Mouse (Mus musculus) C2C12 (cell line): ENCODE measurements at regions not wholly inside any gene's neighbourhood (a gene's known extent, or its start where the extent isn't known, plus 50 kb on each side); places are given as distances from the start of the nearest gene placed in this dataset.
"Not testable (repeated sequence)": the region's sequence is repeated elsewhere in the genome, so short reads cannot be mapped to it uniquely, and the experiment has no call there.

Experiments used
- H3K27me3 ChIP-seq: one replicate; pipeline ENCODE4 v1.6.1; 2011; ENCODE audit not compliant: control insufficient read depth, insufficient read depth, insufficient read length
- H3K36me3 ChIP-seq: one replicate; pipeline ENCODE4 v1.6.1; 2011; ENCODE audit not compliant: control insufficient read depth, insufficient read depth
- H3K4me3 ChIP-seq: one replicate; pipeline ENCODE4 v1.5.1; 2011; ENCODE audit warnings: mild to moderate bottlenecking, control low read depth; ENCODE audit not compliant: poor library complexity, insufficient read depth, severe bottlenecking
- H3K79me2 ChIP-seq: one replicate; pipeline ENCODE4 v1.6.1; 2011; ENCODE audit not compliant: control insufficient read depth, insufficient read depth
- H3K79me3 ChIP-seq: one replicate; pipeline ENCODE4 v1.6.1; 2011; ENCODE audit warnings: low read depth, control low read depth
- H3ac ChIP-seq: one replicate; pipeline ENCODE3; 2011; ENCODE audit warnings: low read depth; ENCODE audit not compliant: control insufficient read depth, insufficient read length
- CEBPB ChIP-seq: IDR thresholded peaks from one replicate; pipeline ENCODE4 v1.6.1; 2011; ENCODE audit warnings: low read depth, mild to moderate bottlenecking, control low read depth, moderate library complexity
- CTCF ChIP-seq: IDR thresholded peaks from one replicate; pipeline ENCODE4 v1.5.1; 2011; ENCODE audit not compliant: control insufficient read depth, insufficient read depth, insufficient read length
- FOSL1 ChIP-seq: IDR thresholded peaks from one replicate; pipeline ENCODE4 v1.8.0; 2011; ENCODE audit warnings: mild to moderate bottlenecking, low read length; ENCODE audit not compliant: poor library complexity, insufficient read depth, severe bottlenecking
- MAX ChIP-seq: IDR thresholded peaks from one replicate; pipeline ENCODE4 v1.6.1; 2011; ENCODE audit warnings: mild to moderate bottlenecking, control low read depth
- MYOD1 ChIP-seq: IDR thresholded peaks from one replicate; pipeline ENCODE4 v1.6.1; 2011; ENCODE audit warnings: low read depth; ENCODE audit not compliant: control insufficient read depth, insufficient read length
- MYOG ChIP-seq: IDR thresholded peaks from one replicate; pipeline ENCODE4 v1.6.1; 2011; ENCODE audit not compliant: control insufficient read depth, insufficient read length; ENCODE audit errors: extremely low read depth
- USF1 ChIP-seq: IDR thresholded peaks from one replicate; pipeline ENCODE4 v1.6.1; 2011; ENCODE audit warnings: low read depth, mild to moderate bottlenecking, control low read depth, moderate library complexity

DNA sequence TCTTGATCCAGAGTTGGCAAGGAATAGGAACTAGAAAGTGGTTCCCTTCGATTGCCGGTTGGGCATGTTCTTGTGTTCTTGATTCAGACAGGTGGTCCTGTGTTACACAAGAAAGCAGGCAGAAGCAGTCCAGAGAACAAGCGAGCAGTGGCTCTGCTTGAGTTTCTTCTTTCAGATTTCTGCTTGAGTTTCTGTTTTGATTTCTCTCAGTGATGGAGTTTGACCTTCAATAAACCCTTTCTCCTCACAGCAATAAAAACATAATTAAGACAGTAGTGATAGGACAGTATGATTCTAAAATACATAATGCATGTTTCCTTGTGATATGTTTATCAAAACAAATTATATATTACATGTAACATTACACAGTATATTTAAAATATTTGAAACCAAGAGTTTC, 59.1 kb downstream of the Klf6 start:
- no peak overlapping the region for H3ac ChIP-seq
- TF ChIP-seq CEBPB: no peak
- no peak for TF ChIP-seq USF1
- TF ChIP-seq MYOD1: no peak
- no peak for TF ChIP-seq FOSL1
- TF ChIP-seq MAX: no peak
- no peak for TF ChIP-seq MYOG
- no peak for TF ChIP-seq CTCF
- no peaks in the 10 kb centered on the region for H3K79me3 ChIP-seq
- no peak overlapping the region for H3K4me3 ChIP-seq
- no peaks in the 10 kb centered on the region for H3K27me3 ChIP-seq
- H3K79me2 ChIP-seq: no peaks in the 10 kb centered on the region
- H3K36me3 ChIP-seq: no peaks in the 10 kb centered on the region

DNA sequence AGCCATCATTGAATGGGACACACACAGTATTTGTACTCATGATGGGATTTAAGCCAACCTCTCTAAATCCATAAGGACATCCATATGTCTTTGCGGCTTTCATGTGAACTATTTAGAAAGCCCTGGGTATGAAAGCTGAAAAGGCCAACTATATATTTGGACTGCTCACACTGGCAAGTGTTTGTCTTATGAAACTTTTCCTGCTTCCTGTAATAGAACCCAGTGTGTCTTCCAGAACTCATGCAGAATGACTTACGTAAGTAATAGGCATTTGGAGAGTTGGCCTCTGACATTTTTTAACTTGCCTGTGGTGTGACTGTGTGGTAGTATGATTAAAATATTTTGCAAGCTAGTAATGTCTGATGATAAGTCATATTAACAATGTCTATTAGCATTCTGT, 70.2 kb downstream of the Klf6 start:
- H3ac ChIP-seq: no peak overlapping the region
- no peaks in the 10 kb centered on the region for H3K79me3 ChIP-seq
- H3K36me3 ChIP-seq: no peaks in the 10 kb centered on the region
- TF ChIP-seq MYOG (no peak), MYOD1 (no peak), USF1 (no peak), CEBPB (no peak), FOSL1 (no peak), CTCF (no peak), MAX (no peak)
- H3K79me2 ChIP-seq: no peaks in the 10 kb centered on the region
- H3K27me3 ChIP-seq: no peaks in the 10 kb centered on the region
- H3K4me3 ChIP-seq: no peak overlapping the region

GRCm38 (mm10) chr13:5937436-5937835, 76.2 kb downstream of the Klf6 start:
- Histone ChIP-seq H3K36me3 (no peaks in the 10 kb centered on the region), H3K79me3 (no peaks in the 10 kb centered on the region), H3K27me3 (no peaks in the 10 kb centered on the region), H3ac (no peak overlapping the region), H3K4me3 (no peak overlapping the region), H3K79me2 (no peaks in the 10 kb centered on the region)
- TF ChIP-seq CEBPB (no peak), FOSL1 (no peak), MYOG (no peak), CTCF (no peak), MAX (no peak), USF1 (no peak), MYOD1 (no peak)

- H3K79me3 ChIP-seq: no peaks in the 10 kb centered on the region
These were observed 76.7 kb downstream of the Klf6 start for GRCm38 (mm10) chr13:5937970-5938369.

GRCm38 (mm10) chr13:5939368-5939767, 78.1 kb downstream of the Klf6 start:
- no peaks in the 10 kb centered on the region for H3K79me3 ChIP-seq
- no peak for TF ChIP-seq CTCF
- no peak for TF ChIP-seq MAX
- no peak for TF ChIP-seq CEBPB
- TF ChIP-seq MYOD1: no peak
- no peak for TF ChIP-seq FOSL1
- no peak for TF ChIP-seq USF1
- no peak for TF ChIP-seq MYOG

More at GRCm38 (mm10) chr13:5937970-5938369, 76.7 kb downstream of the Klf6 start:
- TF ChIP-seq MAX (no peak), CTCF (no peak), FOSL1 (no peak), MYOD1 (no peak), CEBPB (no peak), MYOG (no peak), USF1 (no peak)
- no peaks in the 10 kb centered on the region for H3K27me3 ChIP-seq
- H3K36me3 ChIP-seq: no peaks in the 10 kb centered on the region
- no peaks in the 10 kb centered on the region for H3K79me2 ChIP-seq
- H3ac ChIP-seq: no peak overlapping the region
- no peak overlapping the region for H3K4me3 ChIP-seq

GRCm38 (mm10) chr13:5952863-5953262, 91.6 kb downstream of the Klf6 start:
- Histone ChIP-seq H3K27me3 (no peaks in the 10 kb centered on the region), H3K4me3 (no peak overlapping the region), H3K79me3 (no peaks in the 10 kb centered on the region), H3K36me3 (no peaks in the 10 kb centered on the region), H3ac (no peak overlapping the region), H3K79me2 (no peaks in the 10 kb centered on the region)
- TF ChIP-seq CTCF (no peak), FOSL1 (no peak), MAX (no peak), MYOG (no peak)

More at GRCm38 (mm10) chr13:5939368-5939767, 78.1 kb downstream of the Klf6 start:
- no peaks in the 10 kb centered on the region for H3K79me2 ChIP-seq
- H3K4me3 ChIP-seq: no peak overlapping the region
- H3ac ChIP-seq: no peak overlapping the region
- H3K27me3 ChIP-seq: no peaks in the 10 kb centered on the region
- H3K36me3 ChIP-seq: no peaks in the 10 kb centered on the region

DNA sequence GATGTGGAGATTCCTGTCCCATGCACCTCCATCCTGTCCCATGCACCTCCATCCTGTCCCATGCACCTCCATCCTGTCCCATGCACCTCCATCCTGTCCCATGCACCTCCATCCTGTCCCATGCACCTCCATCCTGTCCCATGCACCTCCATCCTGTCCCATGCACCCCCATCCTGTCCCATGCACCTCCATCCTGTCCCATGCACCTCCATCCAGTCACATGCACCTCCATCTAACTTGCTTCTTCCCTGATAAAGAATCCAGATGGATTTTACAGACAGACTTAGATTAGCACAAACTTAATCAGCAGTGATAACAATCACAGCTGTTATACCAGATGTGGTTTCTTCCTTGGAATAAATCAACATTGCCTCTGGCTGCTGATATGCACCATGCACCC, 93.8 kb downstream of the Klf6 start:
- not testable (repeated sequence) for H3K79me3 ChIP-seq, H3K79me2 ChIP-seq, H3K36me3 ChIP-seq, H3ac ChIP-seq, H3K4me3 ChIP-seq, H3K27me3 ChIP-seq
